In genomic region chr11:62050356-62051330, GRCm38 (mm10) we compare ENCODE assay signal across 16 mouse cellular contexts.
DNase-seq lines count a peak whose midpoint lies in the region; ATAC-seq and TF ChIP-seq lines count a peak whose summit lies in the region.
"Had no signal": no experiment of that assay in that cellular context is flagged by ENCODE, and none has a peak within 500 bp of the region (broad histone marks: within the 10 kb centered on the region; RNA-seq: fewer than 3 reads in every experiment).

No protein-coding gene starts in this region.

- no peak overlapping the region for H3K4me3 ChIP-seq in hindbrain, embryonic 10.5 days
- H3K4me3 ChIP-seq in hindbrain, postnatal 0 days (ENCODE audit: low read length), result no peak overlapping the region
- H3K4me3 ChIP-seq in neural tube, embryonic 13.5 days, result no peak overlapping the region
- H3K4me3 ChIP-seq in thymus, adult 2 months (ENCODE audit: control insufficient read depth, insufficient read depth, low read length), result no peak overlapping the region
- H3K4me3 ChIP-seq: forebrain, embryonic 10.5 days; heart, embryonic 13.5 days; limb, embryonic 13.5 days had no signal

- TF ChIP-seq POLR2A in thymus, adult 2 months (IDR thresholded peaks at IDR 0.05; ENCODE audit: control insufficient read depth, extremely low read depth, insufficient read depth, low read length, poor library complexity), result no peak

- no peak for ATAC-seq in hindbrain, postnatal 0 days
- no peak for ATAC-seq in neural tube, embryonic 13.5 days (ENCODE audit: low read depth)
- ATAC-seq: hindbrain, embryonic 16.5 days had no signal

- no peak overlapping the region; the same call in 1 of the 2 replicates for H3K27ac ChIP-seq in hindbrain, embryonic 10.5 days
- H3K27ac ChIP-seq in hindbrain, postnatal 0 days, result no peak overlapping the region
- H3K27ac ChIP-seq in neural tube, embryonic 13.5 days (replicated peaks), result no peak overlapping the region
- no peak overlapping the region for H3K27ac ChIP-seq in thymus, adult 2 months (ENCODE audit: control insufficient read depth, insufficient read depth, low read length)
- H3K27ac ChIP-seq: forebrain, embryonic 10.5 days; heart, embryonic 13.5 days; limb, embryonic 13.5 days had no signal

- no peaks in the 10 kb centered on the region for H3K36me3 ChIP-seq in hindbrain, embryonic 10.5 days
- no peaks in the 10 kb centered on the region for H3K36me3 ChIP-seq in hindbrain, postnatal 0 days (ENCODE audit: insufficient read depth, low read length)
- H3K36me3 ChIP-seq in neural tube, embryonic 13.5 days, result no peaks in the 10 kb centered on the region
- H3K36me3 ChIP-seq in thymus, adult 2 months (ENCODE audit: control insufficient read depth, insufficient read depth, low read length), result no peaks in the 10 kb centered on the region
- H3K36me3 ChIP-seq: forebrain, embryonic 10.5 days; heart, embryonic 13.5 days; limb, embryonic 13.5 days had no signal

- 47% methylated on average over 8 of the region's 8 CpGs for WGBS in hindbrain, embryonic 10.5 days
- 66% methylated on average over 8 of the region's 8 CpGs for WGBS in hindbrain, postnatal 0 days
- 70% methylated on average over 8 of the region's 8 CpGs for WGBS in neural tube, embryonic 13.5 days
- WGBS in thymus, adult 2 months, result 82% methylated on average over 8 of the region's 8 CpGs

- peaks cover 19% of the 10 kb centered on the region for H3K4me1 ChIP-seq in hindbrain, embryonic 10.5 days (replicated peaks)
- no peaks in the 10 kb centered on the region for H3K4me1 ChIP-seq in hindbrain, postnatal 0 days (ENCODE audit: insufficient read depth, low read length)
- H3K4me1 ChIP-seq in neural tube, embryonic 13.5 days (replicated peaks), result no peaks in the 10 kb centered on the region
- no peaks in the 10 kb centered on the region for H3K4me1 ChIP-seq in thymus, adult 2 months (replicated peaks; ENCODE audit: control insufficient read depth, insufficient read depth, low read length)
- H3K4me1 ChIP-seq: limb, embryonic 13.5 days had no signal

- no peak overlapping the region for H3K9ac ChIP-seq in hindbrain, postnatal 0 days (replicated peaks; ENCODE audit: low read length)
- 0 out of 2 replicates have a peak overlapping the region, but pooled peaks have one; percentile 12 for H3K9ac ChIP-seq in neural tube, embryonic 13.5 days
- H3K9ac ChIP-seq: heart, embryonic 13.5 days; limb, embryonic 13.5 days had no signal

- peaks cover 16% of the 10 kb centered on the region; the same call in 1 of the 2 replicates for H3K27me3 ChIP-seq in hindbrain, embryonic 10.5 days (ENCODE audit: insufficient read depth, poor library complexity, severe bottlenecking)
- H3K27me3 ChIP-seq in hindbrain, postnatal 0 days (ENCODE audit: insufficient read depth, low read length), result no peaks in the 10 kb centered on the region
- H3K27me3 ChIP-seq in neural tube, embryonic 13.5 days, result no peaks in the 10 kb centered on the region
- no peaks in the 10 kb centered on the region for H3K27me3 ChIP-seq in thymus, adult 2 months (ENCODE audit: control insufficient read depth, insufficient read depth, low read length)
- H3K27me3 ChIP-seq: heart, embryonic 13.5 days; limb, embryonic 13.5 days had no signal

- no peak overlapping the region for H3K4me2 ChIP-seq in hindbrain, postnatal 0 days (ENCODE audit: low read depth, low read length)
- no peak overlapping the region for H3K4me2 ChIP-seq in neural tube, embryonic 13.5 days
- H3K4me2 ChIP-seq: heart, embryonic 13.5 days; limb, embryonic 13.5 days had no signal

- no peak for TF ChIP-seq CTCF in hindbrain, postnatal 0 days (IDR thresholded peaks at IDR 0.05; ENCODE audit: low read depth)
- no peak for TF ChIP-seq CTCF in thymus, adult 2 months (IDR thresholded peaks at IDR 0.05; ENCODE audit: borderline replicate concordance, control insufficient read depth, extremely low read depth, insufficient read depth, low read length, poor library complexity)

- no peaks in the 10 kb centered on the region for H3K9me3 ChIP-seq in hindbrain, embryonic 10.5 days
- H3K9me3 ChIP-seq in hindbrain, postnatal 0 days (ENCODE audit: low read length), result no peaks in the 10 kb centered on the region
- no peaks in the 10 kb centered on the region for H3K9me3 ChIP-seq in neural tube, embryonic 13.5 days
- H3K9me3 ChIP-seq: forebrain, embryonic 10.5 days; heart, embryonic 13.5 days; limb, embryonic 13.5 days had no signal

- peak; percentile 17 for DNase-seq in hindbrain, embryonic 10.5 days (ENCODE audit: low spot score)
- no peak for DNase-seq in hindbrain, postnatal 0 days (ENCODE audit: low spot score)
- peak; percentile 56 for DNase-seq in ES-CJ7 (ENCODE audit: low read depth, low spot score)
- DNase-seq in kidney, adult 8-10 months, result peak; percentile 53 to 70
- no peak for DNase-seq in retina, postnatal 1 day
- no peak for DNase-seq in thymus, adult 2 months
- no peak for DNase-seq in adrenal gland, postnatal 14 days
- DNase-seq: adrenal gland, postnatal 25 days; cerebellum, adult 11-12 months; spleen, adult 18-20 months; thymus, adult 18-20 months had no signal

Comparison
In these comparisons a context has a peak if more than half of its experiments do, and no peak if none do; other contexts are left out.
1. DNase-seq: peak in hindbrain, embryonic 10.5 days (single experiment), ES-CJ7 (single experiment) and kidney, adult 8-10 months (2 of 2); none in hindbrain, postnatal 0 days (single experiment), retina, postnatal 1 day (single experiment), thymus, adult 2 months (single experiment) and adrenal gland, postnatal 14 days (single experiment).